Mouse (Mus musculus): ENCODE results near the gene Pitpnb. TPM values are rescaled to one million over a fixed set of nuclear protein-coding genes. Genes with fewer than 3 reads are reported as not detected.

Pitpnb gene
- polyA plus RNA-seq, 1 experiment = 54.1 TPM

DNA sequence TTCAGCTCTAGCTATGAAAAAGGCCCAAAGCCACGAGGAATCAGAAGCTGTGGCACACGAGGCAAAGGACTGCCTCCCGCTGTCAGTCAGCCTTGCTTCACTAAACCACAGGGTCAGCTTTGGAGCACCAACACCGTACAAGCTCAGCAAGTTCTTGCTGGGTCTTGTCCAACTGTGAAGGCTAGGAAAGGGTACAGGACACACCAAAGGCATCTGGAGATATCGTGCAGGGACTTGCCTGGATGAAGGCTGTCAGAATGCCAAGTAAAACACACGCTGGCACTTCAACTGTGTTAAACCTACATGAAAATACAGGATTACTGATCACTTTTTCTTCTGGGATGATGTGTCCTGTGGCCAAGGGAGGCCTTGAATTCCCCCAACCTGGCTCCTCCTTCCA is 20.4 kb upstream of the Pitpnb start:
- H3K4me3 ChIP-seq (ENCODE audit: insufficient read depth, poor library complexity, severe bottlenecking) = no peak overlapping the region
- no peak for TF ChIP-seq CEBPB (IDR thresholded peaks at IDR 0.05; ENCODE audit: low read depth)
- no peak for TF ChIP-seq MYOG (IDR thresholded peaks at IDR 0.05; ENCODE audit: control insufficient read depth, extremely low read depth, insufficient read length)

DNA sequence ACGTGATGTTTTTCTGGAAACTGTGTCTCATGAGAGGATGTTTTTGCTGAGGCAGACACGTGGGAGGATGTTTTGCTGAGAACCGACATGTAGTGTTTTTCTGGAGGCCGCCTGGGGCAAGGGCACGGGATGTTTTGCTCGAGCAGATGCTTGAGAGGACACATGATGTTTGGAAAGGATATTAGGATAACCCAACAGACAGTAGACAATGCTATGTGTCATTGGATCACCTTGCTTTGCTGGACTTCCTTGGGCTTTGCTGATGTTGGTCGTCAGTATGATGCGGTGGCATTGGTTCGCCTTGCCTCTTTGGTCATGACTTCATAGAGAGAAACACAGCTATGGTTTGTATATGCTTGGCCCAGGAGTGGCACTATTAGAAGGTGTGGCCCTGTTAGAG is 16.7 kb upstream of the Pitpnb start:
- no peaks in the 10 kb centered on the region for H3K79me3 ChIP-seq (ENCODE audit: low read depth)
- no peaks in the 10 kb centered on the region for H3K36me3 ChIP-seq (ENCODE audit: control insufficient read depth, insufficient read depth)
- H3K79me2 ChIP-seq (ENCODE audit: control insufficient read depth, insufficient read depth) = no peaks in the 10 kb centered on the region
- H3K27me3 ChIP-seq (ENCODE audit: control insufficient read depth, insufficient read depth, insufficient read length) = peaks cover 17% of the 10 kb centered on the region
- no peak for TF ChIP-seq MYOD1 (IDR thresholded peaks at IDR 0.05; ENCODE audit: control insufficient read depth, insufficient read length, low read depth)
- TF ChIP-seq FOSL1 (IDR thresholded peaks at IDR 0.05; ENCODE audit: insufficient read depth, low read length, poor library complexity, severe bottlenecking) = no peak
- TF ChIP-seq USF1 (IDR thresholded peaks at IDR 0.05; ENCODE audit: low read depth) = peak; percentile 43
- TF ChIP-seq CTCF (IDR thresholded peaks at IDR 0.05; ENCODE audit: control insufficient read depth, insufficient read depth, insufficient read length) = no peak
- H3ac ChIP-seq (ENCODE audit: control insufficient read depth, insufficient read length, low read depth) = no peak overlapping the region
- H3K4me3 ChIP-seq (ENCODE audit: insufficient read depth, poor library complexity, severe bottlenecking) = no peak overlapping the region

More for the DNA sequence above, 20.4 kb upstream of the Pitpnb start:
- H3K79me3 ChIP-seq (ENCODE audit: low read depth) = no peaks in the 10 kb centered on the region
- H3K79me2 ChIP-seq (ENCODE audit: control insufficient read depth, insufficient read depth) = no peaks in the 10 kb centered on the region
- H3K27me3 ChIP-seq (ENCODE audit: control insufficient read depth, insufficient read depth, insufficient read length) = peaks cover 5% of the 10 kb centered on the region
- no peaks in the 10 kb centered on the region for H3K36me3 ChIP-seq (ENCODE audit: control insufficient read depth, insufficient read depth)
- no peak overlapping the region for H3ac ChIP-seq (ENCODE audit: control insufficient read depth, insufficient read length, low read depth)

GRCm38 (mm10) chr5:111315061-111315460 is 15.5 kb upstream of the Pitpnb start:
- Histone ChIP-seq H3K79me3 (ENCODE audit: low read depth) (no peaks in the 10 kb centered on the region), H3K36me3 (ENCODE audit: control insufficient read depth, insufficient read depth) (no peaks in the 10 kb centered on the region), H3K79me2 (ENCODE audit: control insufficient read depth, insufficient read depth) (no peaks in the 10 kb centered on the region), H3ac (ENCODE audit: control insufficient read depth, insufficient read length, low read depth) (no peak overlapping the region), H3K4me3 (ENCODE audit: insufficient read depth, poor library complexity, severe bottlenecking) (no peak overlapping the region), H3K27me3 (ENCODE audit: control insufficient read depth, insufficient read depth, insufficient read length) (peaks cover 17% of the 10 kb centered on the region)
- no peak for TF ChIP-seq MYOD1 (IDR thresholded peaks at IDR 0.05; ENCODE audit: control insufficient read depth, insufficient read length, low read depth)
- TF ChIP-seq MYOG (IDR thresholded peaks at IDR 0.05; ENCODE audit: control insufficient read depth, extremely low read depth, insufficient read length) = no peak
- no peak for TF ChIP-seq CEBPB (IDR thresholded peaks at IDR 0.05; ENCODE audit: low read depth)
- no peak for TF ChIP-seq USF1 (IDR thresholded peaks at IDR 0.05; ENCODE audit: low read depth)
- no peak for TF ChIP-seq FOSL1 (IDR thresholded peaks at IDR 0.05; ENCODE audit: insufficient read depth, low read length, poor library complexity, severe bottlenecking)
- TF ChIP-seq MAX (IDR thresholded peaks at IDR 0.05) = no peak
- TF ChIP-seq CTCF (IDR thresholded peaks at IDR 0.05; ENCODE audit: control insufficient read depth, insufficient read depth, insufficient read length) = no peak

- Histone ChIP-seq H3ac (ENCODE audit: control insufficient read depth, insufficient read length, low read depth) (no peak overlapping the region), H3K79me3 (ENCODE audit: low read depth) (no peaks in the 10 kb centered on the region), H3K4me3 (ENCODE audit: insufficient read depth, poor library complexity, severe bottlenecking) (no peak overlapping the region), H3K27me3 (ENCODE audit: control insufficient read depth, insufficient read depth, insufficient read length) (peaks cover 17% of the 10 kb centered on the region), H3K79me2 (ENCODE audit: control insufficient read depth, insufficient read depth) (no peaks in the 10 kb centered on the region), H3K36me3 (ENCODE audit: control insufficient read depth, insufficient read depth) (no peaks in the 10 kb centered on the region)
- TF ChIP-seq MYOG (IDR thresholded peaks at IDR 0.05; ENCODE audit: control insufficient read depth, extremely low read depth, insufficient read length) (no peak), MAX (IDR thresholded peaks at IDR 0.05) (no peak)
These were observed 13.0 kb upstream of the Pitpnb start for GRCm38 (mm10) chr5:111317526-111317925.

DNA sequence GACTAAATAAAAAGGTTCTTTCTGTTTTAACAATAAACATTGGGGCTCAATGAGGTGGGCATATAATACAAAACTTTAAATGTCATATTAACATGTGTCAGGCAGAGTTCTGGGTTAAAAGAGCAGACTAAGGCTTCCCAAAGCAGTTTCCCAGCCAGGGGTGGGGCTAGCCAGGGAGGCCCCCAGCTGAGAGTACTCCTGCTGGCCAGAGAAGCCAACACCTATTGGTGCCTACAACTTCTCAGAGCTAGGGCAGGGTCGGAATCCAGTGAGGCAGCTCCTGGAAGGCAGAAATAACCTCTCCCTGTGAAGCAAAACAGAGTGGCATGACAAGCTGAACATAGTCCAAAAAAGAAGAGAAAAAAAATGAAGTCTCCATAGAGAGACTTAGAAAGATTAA is 11.6 kb upstream of the Pitpnb start:
- Histone ChIP-seq H3ac (ENCODE audit: control insufficient read depth, insufficient read length, low read depth) (no peak overlapping the region), H3K27me3 (ENCODE audit: control insufficient read depth, insufficient read depth, insufficient read length) (peaks cover 20% of the 10 kb centered on the region)
- TF ChIP-seq MYOD1 (IDR thresholded peaks at IDR 0.05; ENCODE audit: control insufficient read depth, insufficient read length, low read depth) = no peak
- no peak for TF ChIP-seq CEBPB (IDR thresholded peaks at IDR 0.05; ENCODE audit: low read depth)
- TF ChIP-seq CTCF (IDR thresholded peaks at IDR 0.05; ENCODE audit: control insufficient read depth, insufficient read depth, insufficient read length) = no peak
- TF ChIP-seq MYOG (IDR thresholded peaks at IDR 0.05; ENCODE audit: control insufficient read depth, extremely low read depth, insufficient read length) = no peak
- TF ChIP-seq MAX (IDR thresholded peaks at IDR 0.05) = no peak
- TF ChIP-seq USF1 (IDR thresholded peaks at IDR 0.05; ENCODE audit: low read depth) = no peak
- no peak for TF ChIP-seq FOSL1 (IDR thresholded peaks at IDR 0.05; ENCODE audit: insufficient read depth, low read length, poor library complexity, severe bottlenecking)

DNA sequence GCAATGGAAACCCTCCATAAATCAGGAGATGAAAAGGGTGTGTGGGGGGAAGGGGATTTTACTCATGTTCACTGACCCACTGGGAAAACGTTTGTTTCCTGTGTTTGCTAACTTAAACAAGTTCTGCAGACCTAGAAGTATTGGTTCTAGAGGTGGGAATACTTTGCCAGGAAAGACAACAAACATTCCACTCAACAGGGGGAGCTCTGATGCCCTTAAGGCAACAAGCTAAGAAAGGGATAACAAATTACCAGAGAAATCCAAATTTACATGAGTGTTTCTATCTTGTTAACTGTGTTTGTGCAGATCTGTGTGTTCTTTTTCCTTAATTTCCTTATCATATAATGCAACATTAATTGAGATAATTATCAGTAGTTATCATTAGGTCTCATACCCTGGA is 4.8 kb upstream of the Pitpnb start:
- TF ChIP-seq MYOG (IDR thresholded peaks at IDR 0.05; ENCODE audit: control insufficient read depth, extremely low read depth, insufficient read length) (no peak), MAX (IDR thresholded peaks at IDR 0.05) (no peak), FOSL1 (IDR thresholded peaks at IDR 0.05; ENCODE audit: insufficient read depth, low read length, poor library complexity, severe bottlenecking) (no peak), CEBPB (IDR thresholded peaks at IDR 0.05; ENCODE audit: low read depth) (no peak), CTCF (IDR thresholded peaks at IDR 0.05; ENCODE audit: control insufficient read depth, insufficient read depth, insufficient read length) (no peak), MYOD1 (IDR thresholded peaks at IDR 0.05; ENCODE audit: control insufficient read depth, insufficient read length, low read depth) (no peak), USF1 (IDR thresholded peaks at IDR 0.05; ENCODE audit: low read depth) (no peak)
- Histone ChIP-seq H3K4me3 (ENCODE audit: insufficient read depth, poor library complexity, severe bottlenecking) (no peak overlapping the region), H3K79me3 (ENCODE audit: low read depth) (peaks cover 1% of the 10 kb centered on the region), H3ac (ENCODE audit: control insufficient read depth, insufficient read length, low read depth) (no peak overlapping the region), H3K36me3 (ENCODE audit: control insufficient read depth, insufficient read depth) (no peaks in the 10 kb centered on the region), H3K27me3 (ENCODE audit: control insufficient read depth, insufficient read depth, insufficient read length) (peaks cover 6% of the 10 kb centered on the region), H3K79me2 (ENCODE audit: control insufficient read depth, insufficient read depth) (peaks cover 3% of the 10 kb centered on the region)

More for the DNA sequence above, 11.6 kb upstream of the Pitpnb start:
- Histone ChIP-seq H3K79me3 (ENCODE audit: low read depth) (no peaks in the 10 kb centered on the region), H3K36me3 (ENCODE audit: control insufficient read depth, insufficient read depth) (no peaks in the 10 kb centered on the region), H3K79me2 (ENCODE audit: control insufficient read depth, insufficient read depth) (no peaks in the 10 kb centered on the region), H3K4me3 (ENCODE audit: insufficient read depth, poor library complexity, severe bottlenecking) (no peak overlapping the region)
